Mouse (Mus musculus): ENCODE measurements around the gene Sctr. TPM values are rescaled to one million over a fixed set of nuclear protein-coding genes. Genes with fewer than 3 reads are reported as not detected.

The Sctr gene
- polyA plus RNA-seq, 1 experiment from 2014 or later: not detected

DNA sequence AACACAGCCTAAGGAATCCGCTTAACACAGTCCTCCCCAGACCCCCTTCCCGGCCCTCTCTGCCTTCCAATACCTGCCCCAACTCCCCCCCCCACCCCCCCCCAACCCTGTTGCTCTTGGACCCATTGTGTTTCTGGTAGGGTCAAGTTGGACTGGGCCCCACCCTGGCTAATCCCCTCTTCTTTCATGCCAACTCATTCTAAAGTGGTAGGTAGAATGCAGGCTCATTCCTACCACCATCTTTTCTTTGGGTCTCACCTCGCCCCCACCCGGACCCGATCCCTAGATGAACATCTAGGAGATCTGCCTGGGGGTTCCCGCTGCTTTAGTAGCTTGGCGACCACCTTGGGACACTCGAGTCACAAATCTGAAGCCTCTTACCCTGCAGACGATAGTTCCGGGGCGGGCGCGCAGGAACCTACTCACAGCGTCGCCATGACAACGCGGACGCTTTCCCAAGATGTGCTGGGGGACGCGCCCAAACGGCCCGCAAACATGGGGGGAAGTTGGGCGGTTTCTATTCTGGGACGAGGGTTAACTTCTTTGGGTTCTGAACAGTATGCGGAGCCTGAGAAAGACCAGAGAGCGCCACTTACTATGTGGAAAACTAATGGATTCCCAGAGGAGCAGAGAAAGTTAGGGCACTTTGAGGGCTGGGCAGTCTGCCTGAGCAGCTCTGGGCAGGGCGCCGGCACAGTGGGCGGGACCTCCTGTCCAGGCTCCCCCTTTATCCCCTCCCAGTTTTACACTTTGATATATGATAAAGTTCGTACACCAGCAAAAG lies 9.7 kb upstream of the Sctr start, which contains the start of gene Cfap221:
Gene Cfap221, minus strand, starts transcription at position 437 of the 784 bp plus-strand sequence.
- H3K4me1 ChIP-seq (ENCODE audit: control insufficient read depth, insufficient read depth, low read length): no peaks in the 10 kb centered on the region
- 5% methylated on average over 30 of the region's 30 CpGs for WGBS
- peak within 1 kb of the TSS; percentile 78 for H3K4me2 ChIP-seq (ENCODE audit: low read depth, low read length)
- no peaks in the 10 kb centered on the region for H3K9me3 ChIP-seq (replicated peaks; ENCODE audit: control insufficient read depth, low read length)
- ATAC-seq (replicated peaks; ENCODE audit: extremely low read depth, insufficient read depth, low FRiP score): peak; percentile 83
- H3K27ac ChIP-seq (ENCODE audit: low read length): no peak within 1 kb of the TSS
- H3K9ac ChIP-seq (ENCODE audit: low read length): peak within 1 kb of the TSS; percentile 58
- no peaks in the 10 kb centered on the region for H3K36me3 ChIP-seq (ENCODE audit: control insufficient read depth, insufficient read depth)
- H3K27me3 ChIP-seq (ENCODE audit: control insufficient read depth, insufficient read depth, low read length): no peaks in the 10 kb centered on the region
- peak within 1 kb of the TSS; percentile 64 for H3K4me3 ChIP-seq (ENCODE audit: low read length)

DNA sequence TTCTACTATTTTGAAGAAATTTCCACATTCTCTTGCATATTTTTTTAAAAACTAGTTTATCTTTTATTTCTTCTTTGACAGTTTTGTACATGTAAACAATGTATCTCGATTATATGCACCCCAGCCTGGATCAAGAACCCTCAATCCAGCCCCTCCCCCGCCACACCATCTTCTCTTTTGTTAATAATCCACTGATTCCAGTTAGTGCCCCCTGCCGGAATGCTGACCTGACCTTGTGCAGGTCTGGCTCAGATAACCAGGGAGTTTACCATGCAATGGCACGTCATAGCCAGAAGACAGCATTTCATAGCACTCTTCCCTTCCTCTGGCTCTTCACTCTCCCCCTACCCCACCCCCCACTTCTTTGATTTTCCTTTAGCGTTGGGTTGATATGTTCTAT lies 9.1 kb upstream of the Sctr start:
- H3K9me3 ChIP-seq (replicated peaks; ENCODE audit: control insufficient read depth, low read length): no peaks in the 10 kb centered on the region
- H3K4me2 ChIP-seq (ENCODE audit: low read depth, low read length): peak overlapping the region; percentile 78
- 29% methylated on average over 5 of the region's 5 CpGs for WGBS
- no peaks in the 10 kb centered on the region for H3K4me1 ChIP-seq (ENCODE audit: control insufficient read depth, insufficient read depth, low read length)
- peak overlapping the region; percentile 64 for H3K4me3 ChIP-seq (ENCODE audit: low read length)
- H3K36me3 ChIP-seq (ENCODE audit: control insufficient read depth, insufficient read depth): no peaks in the 10 kb centered on the region
- ATAC-seq (replicated peaks; ENCODE audit: extremely low read depth, insufficient read depth, low FRiP score): no peak
- no peak overlapping the region for H3K9ac ChIP-seq (ENCODE audit: low read length)
- H3K27me3 ChIP-seq (ENCODE audit: control insufficient read depth, insufficient read depth, low read length): no peaks in the 10 kb centered on the region
- H3K27ac ChIP-seq (ENCODE audit: low read length): no peak overlapping the region

- Histone ChIP-seq H3K27ac (ENCODE audit: low read length) (no peak overlapping the region), H3K27me3 (ENCODE audit: control insufficient read depth, insufficient read depth, low read length) (peaks cover 13% of the 10 kb centered on the region), H3K4me1 (ENCODE audit: control insufficient read depth, insufficient read depth, low read length) (peaks cover 24% of the 10 kb centered on the region), H3K4me3 (ENCODE audit: low read length) (peak overlapping the region; percentile 53), H3K36me3 (ENCODE audit: control insufficient read depth, insufficient read depth) (no peaks in the 10 kb centered on the region), H3K9ac (ENCODE audit: low read length) (no peak overlapping the region), H3K9me3 (replicated peaks; ENCODE audit: control insufficient read depth, low read length) (no peaks in the 10 kb centered on the region), H3K4me2 (ENCODE audit: low read depth, low read length) (peak overlapping the region; percentile 81)
- 41% methylated on average over 11 of the region's 11 CpGs for WGBS
- no peak for ATAC-seq (replicated peaks; ENCODE audit: extremely low read depth, insufficient read depth, low FRiP score)
Measured at GRCm38 (mm10) chr1:120007851-120008588, 1.3 kb downstream of the Sctr start.

DNA sequence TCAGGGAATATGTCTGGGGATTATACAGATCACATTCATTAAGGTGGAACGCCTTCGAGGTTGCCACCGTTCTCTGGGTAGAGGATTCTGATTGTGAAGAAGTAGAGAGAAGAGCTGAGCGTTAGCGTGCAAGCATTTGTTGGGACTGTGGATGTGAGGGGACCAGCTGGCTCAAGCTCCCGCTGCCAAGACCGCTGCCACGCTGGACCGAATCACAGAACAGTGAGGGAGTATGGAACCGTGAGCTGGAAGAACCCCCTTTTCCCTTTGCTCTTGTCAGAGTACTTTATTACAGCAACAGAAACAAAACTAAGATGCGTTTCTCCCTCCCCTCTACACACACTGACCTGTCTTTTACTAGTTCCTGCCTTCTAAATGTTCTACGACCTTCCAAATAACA lies 5.9 kb downstream of the Sctr start:
- 84% methylated on average over 12 of the region's 12 CpGs for WGBS
- H3K9ac ChIP-seq (ENCODE audit: low read length): no peak overlapping the region
- no peak overlapping the region for H3K27ac ChIP-seq (ENCODE audit: low read length)
- H3K36me3 ChIP-seq (ENCODE audit: control insufficient read depth, insufficient read depth): no peaks in the 10 kb centered on the region
- no peak overlapping the region for H3K4me3 ChIP-seq (ENCODE audit: low read length)
- no peak overlapping the region for H3K4me2 ChIP-seq (ENCODE audit: low read depth, low read length)
- peaks cover 15% of the 10 kb centered on the region for H3K4me1 ChIP-seq (ENCODE audit: control insufficient read depth, insufficient read depth, low read length)
- no peaks in the 10 kb centered on the region for H3K9me3 ChIP-seq (replicated peaks; ENCODE audit: control insufficient read depth, low read length)
- no peak for ATAC-seq (replicated peaks; ENCODE audit: extremely low read depth, insufficient read depth, low FRiP score)
- H3K27me3 ChIP-seq (ENCODE audit: control insufficient read depth, insufficient read depth, low read length): peaks cover 9% of the 10 kb centered on the region

GRCm38 (mm10) chr1:120013111-120013510 lies 6.4 kb downstream of the Sctr start:
- Histone ChIP-seq H3K36me3 (ENCODE audit: control insufficient read depth, insufficient read depth) (no peaks in the 10 kb centered on the region), H3K27me3 (ENCODE audit: control insufficient read depth, insufficient read depth, low read length) (peaks cover 4% of the 10 kb centered on the region), H3K4me2 (ENCODE audit: low read depth, low read length) (no peak overlapping the region), H3K9ac (ENCODE audit: low read length) (no peak overlapping the region), H3K27ac (ENCODE audit: low read length) (no peak overlapping the region), H3K4me3 (ENCODE audit: low read length) (no peak overlapping the region), H3K4me1 (ENCODE audit: control insufficient read depth, insufficient read depth, low read length) (peaks cover 12% of the 10 kb centered on the region), H3K9me3 (replicated peaks; ENCODE audit: control insufficient read depth, low read length) (no peaks in the 10 kb centered on the region)
- no peak for ATAC-seq (replicated peaks; ENCODE audit: extremely low read depth, insufficient read depth, low FRiP score)

GRCm38 (mm10) chr1:120016240-120016639 lies 9.5 kb downstream of the Sctr start:
- no peak for ATAC-seq (replicated peaks; ENCODE audit: extremely low read depth, insufficient read depth, low FRiP score)
- Histone ChIP-seq H3K9me3 (replicated peaks; ENCODE audit: control insufficient read depth, low read length) (no peaks in the 10 kb centered on the region), H3K27me3 (ENCODE audit: control insufficient read depth, insufficient read depth, low read length) (no peaks in the 10 kb centered on the region), H3K9ac (ENCODE audit: low read length) (no peak overlapping the region), H3K4me2 (ENCODE audit: low read depth, low read length) (no peak overlapping the region), H3K4me1 (ENCODE audit: control insufficient read depth, insufficient read depth, low read length) (no peaks in the 10 kb centered on the region), H3K4me3 (ENCODE audit: low read length) (no peak overlapping the region), H3K36me3 (ENCODE audit: control insufficient read depth, insufficient read depth) (no peaks in the 10 kb centered on the region), H3K27ac (ENCODE audit: low read length) (no peak overlapping the region)
- 77% methylated on average over 2 of the region's 2 CpGs for WGBS

GRCm38 (mm10) chr1:120018900-120019299 lies 12.2 kb downstream of the Sctr start:
- H3K9ac ChIP-seq (ENCODE audit: low read length): no peak overlapping the region
- no peaks in the 10 kb centered on the region for H3K36me3 ChIP-seq (ENCODE audit: control insufficient read depth, insufficient read depth)
- no peak overlapping the region for H3K27ac ChIP-seq (ENCODE audit: low read length)
- H3K4me1 ChIP-seq (ENCODE audit: control insufficient read depth, insufficient read depth, low read length): peaks cover under 1% of the 10 kb centered on the region
- H3K27me3 ChIP-seq (ENCODE audit: control insufficient read depth, insufficient read depth, low read length): no peaks in the 10 kb centered on the region
- H3K9me3 ChIP-seq (replicated peaks; ENCODE audit: control insufficient read depth, low read length): no peaks in the 10 kb centered on the region
- H3K4me3 ChIP-seq (ENCODE audit: low read length): no peak overlapping the region
- H3K4me2 ChIP-seq (ENCODE audit: low read depth, low read length): no peak overlapping the region
- ATAC-seq (replicated peaks; ENCODE audit: extremely low read depth, insufficient read depth, low FRiP score): no peak
- WGBS: 57% methylated on average over 3 of the region's 3 CpGs

GRCm38 (mm10) chr1:120019428-120019827 lies 12.7 kb downstream of the Sctr start:
- H3K9ac ChIP-seq (ENCODE audit: low read length): no peak overlapping the region
- no peaks in the 10 kb centered on the region for H3K9me3 ChIP-seq (replicated peaks; ENCODE audit: control insufficient read depth, low read length)
- H3K27me3 ChIP-seq (ENCODE audit: control insufficient read depth, insufficient read depth, low read length): no peaks in the 10 kb centered on the region
- no peak overlapping the region for H3K4me2 ChIP-seq (ENCODE audit: low read depth, low read length)
- no peak overlapping the region for H3K4me3 ChIP-seq (ENCODE audit: low read length)
- no peak overlapping the region for H3K27ac ChIP-seq (ENCODE audit: low read length)
- no peak for ATAC-seq (replicated peaks; ENCODE audit: extremely low read depth, insufficient read depth, low FRiP score)
- peaks cover 6% of the 10 kb centered on the region for H3K4me1 ChIP-seq (ENCODE audit: control insufficient read depth, insufficient read depth, low read length)
- no peaks in the 10 kb centered on the region for H3K36me3 ChIP-seq (ENCODE audit: control insufficient read depth, insufficient read depth)
- WGBS: 89% methylated on average over 12 of the region's 12 CpGs

DNA sequence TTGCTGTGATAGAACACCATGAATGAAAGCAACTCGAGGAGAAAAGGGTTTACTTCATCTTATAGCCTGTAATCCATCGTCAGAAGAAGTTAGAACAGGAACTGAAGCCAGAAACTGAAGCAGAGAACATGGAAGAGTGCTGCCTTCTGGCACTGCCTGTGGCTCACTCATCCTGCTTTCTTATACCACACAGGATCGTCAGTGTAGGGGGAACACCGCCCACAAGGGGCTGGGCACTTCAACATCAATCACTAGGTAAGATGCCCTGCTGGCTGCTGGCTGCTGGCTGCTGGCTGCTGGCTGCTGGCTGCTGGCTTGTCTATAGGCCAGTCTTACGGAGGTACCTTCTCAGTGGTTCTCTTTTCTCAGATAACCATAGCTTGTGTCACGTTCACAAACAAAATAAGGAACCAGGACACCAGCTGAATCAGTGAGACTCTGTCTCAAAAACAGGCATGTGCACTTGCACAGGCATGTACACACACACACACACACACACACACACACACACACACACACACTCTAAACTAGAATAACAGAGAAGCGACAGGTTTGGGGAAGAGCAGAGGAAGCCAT lies 13.7 kb downstream of the Sctr start:
- no peak overlapping the region for H3K4me3 ChIP-seq (ENCODE audit: low read length)
- no peak overlapping the region for H3K4me2 ChIP-seq (ENCODE audit: low read depth, low read length)
- H3K27ac ChIP-seq (ENCODE audit: low read length): no peak overlapping the region
- H3K36me3 ChIP-seq (ENCODE audit: control insufficient read depth, insufficient read depth): no peaks in the 10 kb centered on the region
- H3K9me3 ChIP-seq (replicated peaks; ENCODE audit: control insufficient read depth, low read length): no peaks in the 10 kb centered on the region
- 52% methylated on average over 7 of the region's 7 CpGs for WGBS
- H3K9ac ChIP-seq (ENCODE audit: low read length): no peak overlapping the region
- H3K4me1 ChIP-seq (ENCODE audit: control insufficient read depth, insufficient read depth, low read length): peaks cover 16% of the 10 kb centered on the region
- no peak for ATAC-seq (replicated peaks; ENCODE audit: extremely low read depth, insufficient read depth, low FRiP score)
- no peaks in the 10 kb centered on the region for H3K27me3 ChIP-seq (ENCODE audit: control insufficient read depth, insufficient read depth, low read length)
